Mouse (Mus musculus) hindbrain, embryonic 14.5 days (tissue): ENCODE data around the gene Tsg101. TPM values are rescaled to one million over a fixed set of nuclear protein-coding genes. Genes with fewer than 3 reads are reported as not detected.

Source experiments
- ATAC-seq: fragments of 200-750 bp; cut with Nextera tagmentation; 2 replicates; pipeline ENCODE4 v1.8.0; 2017; ENCODE audit warnings: moderate number of reproducible peaks, mild to moderate bottlenecking, moderate TSS enrichment, moderate library complexity; ENCODE audit not compliant: low FRiP score
- DNase-seq: peaks from one replicate; pipeline ENCODE4 v3.0.0-alpha.2; 2015; ENCODE audit warnings: low spot score
- H3K27ac ChIP-seq: fragments of 300-500 bp; sonication (generic); 2 replicates; pipeline ENCODE4 v1.5.1; 2014; ENCODE audit warnings: mild to moderate bottlenecking, moderate library complexity
- H3K27me3 ChIP-seq: fragments of 300-500 bp; sonication (generic); 2 replicates; pipeline ENCODE4 v1.6.1; 2014; ENCODE audit warnings: mild to moderate bottlenecking, low read length, mixed read lengths; ENCODE audit not compliant: control insufficient read depth, insufficient read depth
- H3K36me3 ChIP-seq: fragments of 300-500 bp; sonication (generic); replicated peaks from 2 replicates; pipeline ENCODE4 v1.6.1; 2014; ENCODE audit not compliant: control insufficient read depth, insufficient read depth
- H3K4me1 ChIP-seq: fragments of 300-500 bp; sonication (generic); replicated peaks from 2 replicates; pipeline ENCODE4 v1.6.1; 2014; ENCODE audit warnings: antibody characterized with exemption, low read length, mixed read lengths; ENCODE audit not compliant: control insufficient read depth, insufficient read depth
- H3K4me2 ChIP-seq: fragments of 300-500 bp; sonication (generic); replicated peaks from 2 replicates; pipeline ENCODE4 v1.6.1; 2014; ENCODE audit warnings: mild to moderate bottlenecking, moderate library complexity
- H3K4me3 ChIP-seq: fragments of 300-500 bp; sonication (generic); replicated peaks from 2 replicates; pipeline ENCODE4 v1.5.1; 2014; ENCODE audit warnings: mild to moderate bottlenecking, low read length
- H3K9ac ChIP-seq: fragments of 300-500 bp; sonication (generic); 2 replicates; pipeline ENCODE4 v1.6.1; 2014
- H3K9me3 ChIP-seq: fragments of 300-500 bp; sonication (generic); 2 replicates; pipeline ENCODE4 v1.6.1; 2016; ENCODE audit warnings: low read length; ENCODE audit not compliant: control insufficient read depth
- WGBS: fragments of 180-500 bp; shearing (Covaris S2); extraction: QIAGEN DNeasy Blood & Tissue Kit; methylation state at CpG from one replicate; pipeline ENCODE4 v1.1.7; 2014; 5-methylcytosine and 5-hydroxymethylcytosine counted together
- polyA plus RNA-seq: library from polyadenylated mRNA; unstranded; fragments of >200 nt; fragmentation: Nextera tagmentation; extraction: Ambion mirVana; gene quantifications from 2 replicates; pipeline ENCODE4 v1.2.1, GENCODE M21; 2014

Gene Tsg101
- polyA plus RNA-seq, 1 experiment from 2014 or later, result 362 TPM

DNA sequence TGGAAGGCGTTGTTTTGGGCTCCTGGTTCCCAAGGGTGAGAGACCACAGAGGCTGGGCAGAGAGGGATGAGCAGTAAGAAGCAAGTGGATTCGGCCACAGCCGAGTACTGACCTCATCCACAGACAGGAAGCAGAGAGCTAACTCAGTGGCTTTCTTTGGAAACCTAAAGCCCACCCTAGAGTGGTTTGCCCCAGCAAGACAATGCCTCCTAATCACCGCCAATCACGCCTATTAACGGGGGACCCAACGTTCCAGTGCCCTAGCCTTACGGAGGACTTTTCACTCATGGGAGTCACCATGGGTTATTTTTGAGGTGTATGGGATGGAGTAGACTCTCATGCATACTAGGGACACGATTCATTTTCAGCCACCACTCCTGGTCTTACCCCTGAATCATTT is 66.4 kb downstream of the Tsg101 start:
- no peaks in the 10 kb centered on the region for H3K4me1 ChIP-seq
- DNase-seq (no peak), ATAC-seq (no peak)
- no peaks in the 10 kb centered on the region for H3K9me3 ChIP-seq
- no peak overlapping the region for H3K9ac ChIP-seq
- no peak overlapping the region for H3K27ac ChIP-seq
- no peak overlapping the region for H3K4me3 ChIP-seq
- H3K36me3 ChIP-seq, result peaks cover 78% of the 10 kb centered on the region
- WGBS, result 90% methylated on average over 9 of the region's 9 CpGs
- H3K27me3 ChIP-seq, result no peaks in the 10 kb centered on the region
- no peak overlapping the region for H3K4me2 ChIP-seq

GRCm38 (mm10) chr7:46852666-46853065 is 67.1 kb downstream of the Tsg101 start:
- Histone ChIP-seq H3K36me3 (peaks cover 82% of the 10 kb centered on the region), H3K27ac (no peak overlapping the region), H3K4me2 (no peak overlapping the region), H3K9me3 (no peaks in the 10 kb centered on the region), H3K4me3 (no peak overlapping the region), H3K27me3 (no peaks in the 10 kb centered on the region), H3K4me1 (no peaks in the 10 kb centered on the region), H3K9ac (no peak overlapping the region)
- 97% methylated on average over 1 of the region's 1 CpGs for WGBS
- DNase-seq (no peak), ATAC-seq (no peak)

DNA sequence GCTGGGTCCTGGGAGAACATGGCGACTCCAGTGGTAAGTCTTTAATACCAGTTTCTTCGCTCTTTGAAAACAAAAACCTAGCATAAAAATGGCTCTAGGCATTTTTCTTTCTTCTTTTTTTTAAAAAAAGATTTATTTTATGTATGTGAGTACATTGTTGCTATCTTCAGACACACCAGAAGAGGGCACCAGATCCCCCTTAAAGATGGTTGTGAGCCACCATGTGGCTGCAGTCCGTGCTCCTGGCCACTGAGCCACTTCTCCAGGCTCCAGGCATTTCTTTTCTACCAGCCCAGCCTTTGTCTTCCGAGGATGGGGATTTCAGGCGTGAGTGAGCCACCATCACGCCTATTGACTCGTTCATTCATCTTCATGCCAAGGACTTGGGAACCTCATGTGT is 68.7 kb downstream of the Tsg101 start:
- H3K27ac ChIP-seq, result no peak overlapping the region
- peaks cover 78% of the 10 kb centered on the region for H3K36me3 ChIP-seq
- H3K4me2 ChIP-seq, result no peak overlapping the region
- H3K27me3 ChIP-seq, result no peaks in the 10 kb centered on the region
- ATAC-seq (no peak), DNase-seq (no peak)
- H3K4me1 ChIP-seq, result no peaks in the 10 kb centered on the region; the same call in 1 of the 2 replicates
- 56% methylated on average over 7 of the region's 7 CpGs for WGBS
- H3K4me3 ChIP-seq, result no peak overlapping the region
- H3K9ac ChIP-seq, result no peak overlapping the region
- H3K9me3 ChIP-seq, result no peaks in the 10 kb centered on the region

GRCm38 (mm10) chr7:46849287-46849686 is 70.5 kb downstream of the Tsg101 start:
- no peaks in the 10 kb centered on the region; the same call in 1 of the 2 replicates for H3K4me1 ChIP-seq
- no peak overlapping the region for H3K4me2 ChIP-seq
- no peak for DNase-seq
- no peak overlapping the region for H3K27ac ChIP-seq
- 58% methylated on average over 5 of the region's 5 CpGs for WGBS
- H3K27me3 ChIP-seq, result no peaks in the 10 kb centered on the region
- no peak overlapping the region for H3K9ac ChIP-seq
- no peak for ATAC-seq
- H3K9me3 ChIP-seq, result no peaks in the 10 kb centered on the region
- peaks cover 62% of the 10 kb centered on the region for H3K36me3 ChIP-seq
- no peak overlapping the region for H3K4me3 ChIP-seq

DNA sequence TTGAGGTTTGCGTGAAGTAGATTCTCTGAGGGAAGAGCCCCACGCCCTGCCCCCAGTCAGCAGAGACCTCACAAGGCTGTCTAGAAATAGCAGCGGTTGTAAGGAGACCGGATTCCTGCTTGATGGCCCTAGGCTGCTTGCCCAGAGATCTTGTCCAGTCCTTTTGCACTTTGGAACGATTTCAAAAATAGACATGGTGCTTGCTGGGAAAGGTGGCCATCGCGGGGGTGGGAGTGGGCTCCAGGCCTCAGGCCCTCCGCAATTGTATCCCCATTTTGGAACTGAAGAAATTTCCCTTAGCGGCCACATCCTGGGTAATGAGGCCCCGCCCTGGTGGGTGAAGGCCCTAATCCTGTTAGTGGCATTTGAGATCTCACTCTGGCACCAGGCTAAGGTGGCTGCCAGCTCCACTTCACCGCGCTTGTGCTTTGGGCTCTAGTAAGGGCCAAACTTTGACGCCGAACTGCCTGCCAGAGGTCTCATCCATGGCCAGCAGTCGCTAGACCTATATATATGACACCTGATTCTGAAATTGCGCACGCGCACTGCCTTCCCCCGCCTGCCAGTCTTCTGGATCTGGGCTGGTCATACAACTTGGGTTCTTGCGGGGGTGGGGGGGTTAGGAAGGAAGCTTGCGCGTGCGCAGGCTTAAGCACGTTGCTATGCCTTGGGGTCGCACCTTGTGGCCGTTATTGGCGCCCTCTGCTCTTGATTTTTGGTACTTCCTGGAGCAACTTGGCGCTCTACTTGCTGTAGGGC is 73.1 kb downstream of the Tsg101 start:
- ATAC-seq (peak; percentile 56), DNase-seq (peak; percentile 74)
- Histone ChIP-seq H3K4me3 (peak overlapping the region; percentile 89), H3K36me3 (peaks cover 36% of the 10 kb centered on the region), H3K27ac (peak overlapping the region; percentile 90), H3K27me3 (no peaks in the 10 kb centered on the region), H3K9me3 (no peaks in the 10 kb centered on the region), H3K4me2 (peak overlapping the region; percentile 99), H3K4me1 (no peaks in the 10 kb centered on the region; the same call in 1 of the 2 replicates), H3K9ac (peak overlapping the region; percentile 87)
- WGBS, result under 1% methylated on average over 28 of the region's 28 CpGs

DNA sequence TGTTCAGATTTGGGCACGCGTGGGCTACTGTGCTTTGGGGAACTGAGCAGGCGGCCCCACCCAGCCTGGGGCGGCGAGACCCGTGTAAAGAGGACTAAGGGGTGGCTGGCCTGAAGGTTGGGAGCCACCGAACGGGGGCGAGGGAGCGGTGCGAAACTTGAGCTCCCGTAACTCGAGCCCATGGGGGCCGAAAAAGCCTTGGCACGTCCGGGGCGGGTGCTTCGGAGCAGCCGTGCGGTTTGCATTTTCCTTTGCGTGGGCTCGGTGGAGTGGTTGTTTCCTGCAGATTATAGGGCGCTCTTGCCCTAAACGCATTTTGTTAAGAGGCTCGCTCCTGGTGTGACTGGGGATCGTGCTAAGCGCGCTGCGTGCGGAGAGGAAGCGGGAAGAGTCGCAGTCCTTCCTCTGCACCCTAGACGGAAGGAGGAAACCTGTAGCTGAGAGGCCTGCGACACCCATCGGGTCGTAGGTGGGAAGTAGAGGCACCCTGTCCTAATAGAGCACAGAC is 73.7 kb downstream of the Tsg101 start:
- Histone ChIP-seq H3K27me3 (no peaks in the 10 kb centered on the region), H3K27ac (peak overlapping the region; percentile 90), H3K9me3 (no peaks in the 10 kb centered on the region), H3K4me3 (peak overlapping the region; percentile 89), H3K9ac (peak overlapping the region; percentile 87), H3K36me3 (peaks cover 30% of the 10 kb centered on the region), H3K4me2 (peak overlapping the region; percentile 99), H3K4me1 (no peaks in the 10 kb centered on the region; the same call in 1 of the 2 replicates)
- DNase-seq, result peak; percentile 39
- under 1% methylated on average over 36 of the region's 36 CpGs for WGBS
- peak; percentile 54 for ATAC-seq

- Histone ChIP-seq H3K9ac (peak overlapping the region; percentile 87), H3K4me3 (peak overlapping the region; percentile 89), H3K4me1 (no peaks in the 10 kb centered on the region; the same call in 1 of the 2 replicates), H3K27ac (peak overlapping the region; percentile 90), H3K9me3 (no peaks in the 10 kb centered on the region), H3K36me3 (peaks cover 23% of the 10 kb centered on the region), H3K27me3 (no peaks in the 10 kb centered on the region), H3K4me2 (peak overlapping the region; percentile 99)
- peak; percentile 89 for ATAC-seq
- peak; percentile 91 for DNase-seq
- WGBS, result under 1% methylated on average over 50 of the region's 51 CpGs
Observed at GRCm38 (mm10) chr7:46845211-46845977, 74.4 kb downstream of the Tsg101 start.

DNA sequence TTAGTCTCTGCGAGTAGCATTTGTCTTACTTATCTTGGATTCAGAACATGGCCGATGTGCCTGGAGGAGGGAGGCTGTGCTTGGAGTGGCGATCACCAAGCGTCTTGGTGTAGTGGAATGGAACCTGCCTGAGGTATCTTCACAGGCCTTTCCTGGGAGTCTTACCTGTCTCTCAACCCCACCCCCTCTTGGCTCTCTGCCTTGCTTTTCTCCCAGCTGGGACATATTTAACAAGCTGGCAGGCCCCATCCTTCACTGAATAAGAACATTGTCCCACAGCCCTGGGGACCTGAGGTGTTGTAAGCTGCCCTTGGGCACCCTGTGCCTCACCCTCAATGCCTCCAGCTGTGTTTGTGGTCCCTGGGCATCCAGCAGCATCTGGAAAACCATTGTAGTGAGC is 76.2 kb downstream of the Tsg101 start:
- peaks cover 6% of the 10 kb centered on the region; the same call in 1 of the 2 replicates for H3K36me3 ChIP-seq
- DNase-seq (no peak), ATAC-seq (no peak)
- H3K27ac ChIP-seq, result no peak overlapping the region
- H3K9ac ChIP-seq, result no peak overlapping the region
- no peaks in the 10 kb centered on the region for H3K9me3 ChIP-seq
- H3K4me1 ChIP-seq, result peaks cover 8% of the 10 kb centered on the region
- H3K4me2 ChIP-seq, result no peak overlapping the region
- 93% methylated on average over 4 of the region's 4 CpGs for WGBS
- no peaks in the 10 kb centered on the region for H3K27me3 ChIP-seq
- no peak overlapping the region for H3K4me3 ChIP-seq

GRCm38 (mm10) chr7:46842278-46842677 is 77.5 kb downstream of the Tsg101 start:
- 33% methylated on average over 5 of the region's 5 CpGs for WGBS
- no peak for ATAC-seq
- no peaks in the 10 kb centered on the region for H3K9me3 ChIP-seq
- DNase-seq, result no peak
- H3K36me3 ChIP-seq, result no peaks in the 10 kb centered on the region
- H3K4me3 ChIP-seq, result no peak overlapping the region
- no peak overlapping the region for H3K9ac ChIP-seq
- H3K27me3 ChIP-seq, result no peaks in the 10 kb centered on the region
- H3K4me1 ChIP-seq, result peaks cover 14% of the 10 kb centered on the region
- no peak overlapping the region for H3K4me2 ChIP-seq
- H3K27ac ChIP-seq, result no peak overlapping the region
